Mouse (Mus musculus) A20 (cell line): ENCODE results near the gene D17Wsu92e.

Experiments used
- DNase-seq: peaks from one replicate; pipeline ENCODE4 v3.0.0-alpha.2; 2011; ENCODE audit warnings: low read depth, low spot score

D17Wsu92e gene

DNA sequence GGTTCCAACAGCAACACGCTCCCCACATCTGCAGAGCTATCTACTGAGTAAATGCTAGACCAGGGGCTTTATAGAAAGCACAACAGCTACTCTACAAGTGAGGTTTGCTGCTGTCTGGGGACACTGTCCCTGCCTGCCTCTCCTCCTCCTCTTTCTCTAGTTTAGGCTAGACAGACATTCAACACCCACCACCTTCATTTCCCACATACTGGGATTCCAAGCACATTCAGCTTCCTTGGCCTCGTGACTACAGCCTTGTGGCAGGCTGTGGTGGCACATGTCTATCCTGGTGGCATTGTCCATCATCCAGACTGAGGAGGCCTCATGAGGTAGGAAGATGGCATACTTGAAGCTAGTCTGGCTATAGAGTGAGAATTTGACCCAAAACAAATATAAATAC, 29.5 kb downstream of the D17Wsu92e start:
- DNase-seq: no peak

- DNase-seq: no peak
These were observed 30.4 kb downstream of the D17Wsu92e start for GRCm38 (mm10) chr17:27790015-27790414.

- DNase-seq: no peak
These were observed 31.8 kb downstream of the D17Wsu92e start for GRCm38 (mm10) chr17:27788456-27789172.

DNA sequence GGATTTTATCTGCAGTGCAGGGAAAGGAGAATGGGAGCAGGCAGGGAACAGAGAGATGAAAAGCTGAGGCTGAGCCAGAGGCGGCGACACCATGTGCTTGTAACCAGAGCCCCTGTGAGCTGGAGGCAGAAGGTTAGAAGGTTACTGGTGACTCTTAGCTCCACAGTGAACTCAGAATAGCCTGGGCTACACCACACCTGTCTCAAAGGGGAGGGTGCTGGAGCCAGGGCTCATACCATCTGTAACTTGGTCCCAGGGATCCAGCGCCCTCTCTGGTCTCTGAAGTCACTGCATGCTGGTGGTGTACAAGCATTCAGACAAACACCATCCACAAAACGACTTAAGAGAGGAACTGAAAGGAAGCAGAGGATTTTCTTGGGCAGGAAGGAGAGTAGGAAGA, 36.9 kb downstream of the D17Wsu92e start:
- peak; percentile 59 for DNase-seq

DNA sequence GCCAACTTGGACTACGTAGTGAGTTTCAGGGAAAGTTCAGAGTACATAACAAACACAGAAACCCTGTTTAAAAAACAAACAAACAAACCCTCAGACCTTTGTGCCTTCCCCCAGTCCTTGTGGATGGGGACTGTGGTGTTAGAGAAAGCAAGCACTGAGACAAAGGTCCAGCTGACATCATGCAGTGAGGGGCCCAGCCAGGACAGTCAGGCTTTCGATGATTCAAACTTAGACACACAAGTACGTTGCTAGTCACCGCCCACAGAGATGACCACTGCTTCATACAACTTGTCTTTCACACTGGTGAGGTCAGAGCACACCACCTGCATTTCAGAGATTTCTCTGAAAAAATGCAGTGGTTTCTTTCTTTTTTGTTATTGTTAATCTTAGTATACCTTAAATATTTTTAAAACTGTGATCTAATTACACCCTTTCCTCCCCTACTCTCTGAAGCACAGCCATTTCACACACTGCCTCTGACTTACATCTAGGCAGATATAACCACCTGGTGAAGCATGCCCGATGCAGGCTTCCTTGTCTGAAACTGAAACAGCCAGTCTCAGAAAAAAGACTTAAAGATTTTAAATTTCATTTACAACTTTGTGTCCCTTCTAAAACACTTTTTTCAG, 39.3 kb downstream of the D17Wsu92e start:
- DNase-seq: peak; percentile 12

GRCm38 (mm10) chr17:27779755-27780154, 40.7 kb downstream of the D17Wsu92e start:
- DNase-seq: no peak

- no peak for DNase-seq
These were observed 41.6 kb downstream of the D17Wsu92e start for GRCm38 (mm10) chr17:27778671-27779355.

DNA sequence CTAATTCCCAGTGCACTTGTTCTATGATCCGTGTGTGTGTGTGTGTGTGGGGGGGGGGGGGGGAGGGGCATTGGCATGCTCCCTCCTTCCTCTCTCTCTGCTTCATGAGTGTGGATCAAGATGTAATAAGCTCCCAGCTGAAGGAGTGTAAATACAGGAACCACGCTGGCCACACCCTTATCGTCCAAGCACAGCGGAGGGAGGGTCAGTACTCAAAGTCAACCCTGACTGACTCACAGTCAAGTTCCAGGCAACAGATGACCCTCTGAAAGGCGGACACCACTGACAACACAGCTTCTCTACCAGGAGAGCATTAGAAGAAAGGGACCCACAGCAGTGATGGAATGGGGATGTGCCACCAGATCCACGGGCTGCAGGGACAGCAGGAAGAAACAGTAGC, 42.6 kb downstream of the D17Wsu92e start:
- DNase-seq: no peak

- no peak for DNase-seq
These were observed 46.2 kb downstream of the D17Wsu92e start for GRCm38 (mm10) chr17:27774198-27774597.

- no peak for DNase-seq
These were observed 48.8 kb downstream of the D17Wsu92e start for GRCm38 (mm10) chr17:27771616-27772015.

DNA sequence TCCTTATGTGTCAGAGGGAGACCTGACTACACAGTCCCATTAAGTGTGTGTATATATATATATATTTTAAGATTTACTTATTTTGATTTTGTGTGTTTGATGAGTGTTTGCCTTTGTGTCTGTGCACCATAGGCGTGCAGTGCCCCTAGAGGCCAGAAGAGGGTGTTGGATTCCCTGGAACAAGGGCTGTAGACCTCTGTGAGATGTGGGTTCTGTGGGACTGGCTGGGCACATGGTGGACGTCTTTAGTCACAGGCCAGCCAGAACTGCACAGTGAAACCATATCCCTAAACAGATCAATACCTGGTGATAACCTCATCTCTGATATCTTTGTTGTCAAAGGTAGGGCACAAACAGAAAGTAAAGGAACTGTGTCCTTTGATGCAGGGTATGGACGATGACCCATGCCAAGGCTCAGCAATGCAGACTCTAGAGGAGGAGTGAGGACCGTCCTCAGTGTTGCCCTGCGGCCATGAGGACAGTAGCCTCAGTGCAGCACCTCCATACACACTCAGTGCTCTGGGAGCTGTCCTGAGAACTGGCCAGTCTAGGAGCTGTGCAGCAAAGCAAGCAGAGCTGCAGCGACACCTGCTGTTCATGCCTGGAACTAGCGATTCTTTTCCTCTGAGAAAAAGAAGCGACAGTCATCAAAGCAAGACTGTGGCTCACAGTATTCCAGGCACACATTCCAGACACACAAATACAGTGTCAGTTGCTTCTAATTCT, 51.5 kb downstream of the D17Wsu92e start:
- DNase-seq: peak; percentile 60

DNA sequence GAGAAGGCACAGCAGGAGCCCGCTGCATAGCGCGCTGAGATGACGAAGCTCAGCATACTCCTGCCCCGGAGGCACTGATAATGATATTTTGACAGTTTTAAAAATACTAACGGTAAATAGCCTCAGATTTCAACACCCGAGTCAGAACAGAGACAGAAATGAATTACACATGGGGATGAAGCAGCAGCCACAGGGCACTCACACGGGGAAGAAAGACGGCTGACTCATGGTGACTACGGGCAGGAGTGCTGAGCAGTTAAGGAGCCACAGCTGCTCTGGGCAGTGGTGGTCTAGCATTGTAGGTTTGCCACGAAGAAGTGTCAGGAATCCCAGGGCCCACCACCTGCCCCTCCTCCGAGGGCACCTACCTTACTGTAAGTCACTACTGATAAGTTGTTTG, 52.9 kb downstream of the D17Wsu92e start:
- no peak for DNase-seq

- DNase-seq: no peak
These were observed 53.3 kb downstream of the D17Wsu92e start for GRCm38 (mm10) chr17:27767120-27767519.

- no peak for DNase-seq
These were observed 55.4 kb downstream of the D17Wsu92e start for GRCm38 (mm10) chr17:27765066-27765465.

- DNase-seq: peak; percentile 23
These were observed 56.0 kb downstream of the D17Wsu92e start for GRCm38 (mm10) chr17:27764453-27764852.

DNA sequence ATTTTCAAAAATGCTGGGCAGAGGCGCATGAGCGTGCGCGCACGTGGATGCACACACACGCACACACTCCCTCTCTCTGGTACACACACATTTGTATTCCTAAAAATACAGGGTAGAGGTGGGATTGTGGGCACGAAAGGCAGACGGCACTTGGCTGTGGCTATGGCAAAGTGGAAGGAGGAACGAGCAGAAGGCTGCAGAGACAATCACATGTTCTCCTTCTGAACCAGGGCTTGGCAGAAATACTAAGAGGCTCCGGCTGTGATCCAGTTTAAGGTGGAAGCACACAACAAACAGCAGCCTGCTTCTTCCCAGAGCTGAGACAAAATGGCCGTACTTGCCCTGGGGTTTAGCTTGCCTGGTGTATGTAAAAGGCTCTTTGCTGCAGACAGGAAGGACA, 57.6 kb downstream of the D17Wsu92e start:
- no peak for DNase-seq

GRCm38 (mm10) chr17:27761639-27762336, 58.7 kb downstream of the D17Wsu92e start:
- DNase-seq: peak; percentile 68

DNA sequence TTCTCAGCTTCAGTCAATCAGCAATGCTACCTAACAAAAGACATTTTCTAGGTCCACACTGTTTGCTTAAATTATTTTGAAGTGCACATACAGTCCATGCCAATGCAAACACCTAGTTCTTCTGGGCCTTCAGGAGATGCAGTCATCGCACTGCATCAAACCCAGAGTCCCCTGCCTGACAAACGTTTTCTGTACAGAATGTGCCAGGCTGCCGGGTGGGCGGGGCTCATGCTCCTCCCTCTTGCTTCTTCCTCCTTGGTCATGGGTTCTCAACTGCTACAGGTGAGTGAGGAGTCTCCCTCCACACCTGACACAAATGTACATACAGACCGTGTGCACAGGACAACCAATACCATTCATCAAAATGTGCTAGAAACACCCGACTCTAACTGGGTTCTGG, 60.3 kb downstream of the D17Wsu92e start:
- no peak for DNase-seq

DNA sequence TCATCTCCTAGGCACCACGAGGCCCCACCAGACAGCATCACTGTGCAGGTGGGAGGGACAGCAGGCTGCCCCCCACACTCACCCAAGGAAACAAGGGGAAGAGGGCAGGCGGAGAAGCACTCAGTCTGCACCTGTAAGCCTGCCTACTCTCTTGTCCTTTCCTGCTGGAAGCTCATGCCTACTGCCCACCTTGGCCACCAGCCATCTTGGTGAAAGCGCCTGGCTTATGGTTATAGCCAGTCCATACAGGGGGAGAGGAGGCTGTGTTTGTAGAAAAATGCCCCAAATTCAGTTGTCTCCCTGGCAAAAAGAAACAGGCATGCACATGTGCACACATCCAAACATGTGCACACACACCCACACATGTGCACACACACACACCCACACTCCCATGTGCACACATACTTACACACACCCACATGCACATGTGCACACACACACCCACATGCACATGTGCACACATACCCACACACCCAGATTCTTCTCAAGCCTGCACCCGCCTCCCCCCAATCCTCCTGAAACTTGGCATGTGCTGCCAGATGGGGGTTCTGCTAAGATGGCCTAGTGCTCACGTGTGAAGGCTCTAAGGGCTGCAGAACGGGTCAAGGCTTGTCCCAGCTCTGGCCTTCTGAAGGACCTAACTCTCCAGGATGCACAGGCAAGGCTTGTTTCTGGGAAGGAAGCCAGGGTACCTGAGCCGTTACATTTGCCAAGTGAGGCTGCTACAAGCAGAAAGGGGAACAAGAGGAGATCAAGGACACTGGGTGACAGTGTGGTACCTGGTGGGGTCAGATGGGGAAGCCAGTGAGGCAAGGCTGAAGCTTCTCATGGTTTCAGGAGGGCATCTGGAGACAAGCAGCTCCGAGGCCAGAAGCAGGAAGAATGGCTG, 68.9 kb downstream of the D17Wsu92e start:
- DNase-seq: no peak

DNA sequence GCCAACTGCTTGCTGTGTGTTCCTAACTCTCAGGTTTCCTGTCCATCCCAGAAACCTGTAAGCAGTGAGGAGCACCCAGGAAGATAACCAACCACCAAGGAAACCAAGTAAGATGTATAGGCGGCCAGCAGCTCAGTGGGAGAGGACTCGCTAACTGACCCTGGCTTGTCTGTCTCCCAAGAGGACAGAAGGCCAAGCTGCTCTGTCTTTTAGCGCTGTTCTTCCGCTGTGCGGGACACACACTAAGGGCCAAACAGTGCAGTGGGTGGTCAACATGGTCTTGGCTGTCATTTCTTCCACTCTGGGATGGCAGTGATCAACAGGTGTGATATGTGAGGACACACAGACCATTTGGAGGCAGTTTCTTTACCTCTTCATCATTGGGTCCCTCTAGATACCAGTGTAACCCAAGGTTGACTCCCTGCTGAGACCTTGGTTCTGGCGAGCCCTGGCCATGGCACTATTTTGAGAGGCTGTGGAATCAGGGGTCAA, 70.0 kb downstream of the D17Wsu92e start:
- DNase-seq: no peak
